Mouse (Mus musculus) gonadal fat pad, adult 2 months (tissue): Measurements from ENCODE around the gene Smad5. TPM values are rescaled to one million over a fixed set of nuclear protein-coding genes. Genes with fewer than 3 reads are reported as not detected.

Source experiments
- DNase-seq: peaks from one replicate; pipeline ENCODE4 v3.0.0-alpha.2; 2012; ENCODE audit warnings: low read depth
- polyA plus RNA-seq: library from polyadenylated mRNA; depleted of rRNA; stranded (reverse); fragments of >200 nt; gene quantifications from 2 replicates; pipeline ENCODE4 v1.2.3, GENCODE M21; 2012

Smad5 gene
- polyA plus RNA-seq, 1 experiment, result 25.8 TPM

DNA sequence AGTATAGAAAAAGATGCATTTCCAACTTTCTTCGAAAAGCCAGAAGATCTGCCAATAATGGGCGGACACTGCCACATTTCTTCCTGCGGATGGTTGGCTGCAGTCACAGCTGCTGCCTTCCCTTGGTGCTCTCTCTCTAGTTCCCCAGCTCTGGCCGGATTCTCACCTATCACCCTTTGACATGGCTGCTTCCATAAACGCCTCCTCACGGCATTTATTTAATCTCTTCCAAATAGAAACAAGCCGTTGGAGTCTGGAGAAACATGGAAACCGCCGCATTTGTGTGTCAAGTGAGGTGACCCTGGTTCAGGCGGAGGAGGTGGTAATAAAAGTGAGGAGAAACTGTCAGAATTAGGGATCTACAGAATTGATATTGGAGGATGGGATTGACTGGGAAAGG, 886 bp upstream of the Smad5 start:
- no peak for DNase-seq

DNA sequence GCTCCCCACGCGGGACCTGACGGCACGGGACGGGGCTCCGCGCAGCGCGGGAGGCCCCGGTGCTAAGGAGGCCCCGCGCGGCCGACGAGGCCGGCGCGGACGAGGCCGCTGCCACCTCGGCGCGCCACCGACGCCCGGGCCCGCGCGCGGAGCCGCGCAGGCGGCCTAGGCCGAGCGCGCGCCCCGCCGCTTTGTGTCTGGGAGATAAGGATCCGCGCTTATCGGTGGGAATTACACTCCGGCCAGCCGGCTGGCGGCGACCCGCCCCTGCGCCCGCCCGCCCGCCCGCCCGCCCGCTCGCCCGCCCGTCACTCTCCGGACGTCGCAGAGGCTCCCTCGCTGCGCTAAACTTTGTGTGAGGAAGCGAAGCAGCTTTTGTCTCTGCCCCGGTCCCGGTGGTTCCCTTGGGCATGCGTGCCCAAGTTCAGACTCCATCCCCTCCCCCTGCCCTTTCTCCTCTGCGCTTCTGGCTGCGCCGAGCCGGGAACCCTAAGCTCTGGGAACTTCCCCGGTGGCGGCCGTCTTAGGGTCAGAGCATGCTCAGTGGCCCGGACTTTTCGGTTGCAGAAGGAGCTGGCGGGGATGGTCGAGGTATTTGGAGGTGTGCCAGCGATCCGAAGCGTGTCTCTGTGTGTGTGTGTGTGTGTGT, 536 bp downstream of the Smad5 start:
- no peak for DNase-seq

DNA sequence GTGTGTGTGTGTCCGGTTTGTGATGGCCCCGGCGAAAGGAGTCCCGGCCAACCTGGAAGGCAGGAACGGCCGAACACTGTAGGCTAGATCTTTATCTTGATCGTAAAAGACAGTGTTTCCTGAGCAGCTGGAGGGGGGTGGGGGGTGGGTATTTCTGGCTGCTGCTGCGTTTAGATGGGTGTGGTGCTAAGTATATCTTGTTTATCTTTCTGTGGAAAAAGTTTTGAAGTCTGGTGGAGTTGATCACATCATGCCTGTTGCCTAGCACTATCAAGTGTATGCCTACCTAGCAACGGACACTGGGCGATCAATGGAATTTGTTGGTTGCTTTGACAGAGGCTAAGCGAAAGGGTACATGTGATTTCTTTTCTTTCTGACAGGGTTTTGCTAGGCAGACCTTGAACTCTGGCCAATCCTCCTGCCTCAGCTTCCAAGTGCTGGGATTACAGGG, 1.1 kb downstream of the Smad5 start:
- DNase-seq, result no peak

DNA sequence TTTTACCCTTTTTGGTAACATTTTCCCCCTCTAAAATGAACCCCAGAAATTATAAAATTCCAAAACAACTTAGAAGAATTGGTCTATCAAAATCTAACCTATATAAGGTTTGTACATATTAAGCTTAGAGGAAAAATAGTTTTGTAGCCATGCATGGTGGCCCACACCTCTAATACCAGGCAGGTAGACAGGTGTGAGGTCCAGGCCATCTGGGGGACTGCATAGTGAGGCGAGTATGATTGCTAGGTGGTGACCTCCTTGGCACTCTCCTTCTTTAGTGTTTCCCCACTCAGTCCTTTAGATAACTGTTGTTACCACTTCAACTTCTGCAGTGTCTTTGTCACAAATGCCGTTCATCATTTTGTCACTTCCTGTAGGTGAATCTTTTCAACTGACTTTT, 1.8 kb downstream of the Smad5 start:
- DNase-seq, result no peak

DNA sequence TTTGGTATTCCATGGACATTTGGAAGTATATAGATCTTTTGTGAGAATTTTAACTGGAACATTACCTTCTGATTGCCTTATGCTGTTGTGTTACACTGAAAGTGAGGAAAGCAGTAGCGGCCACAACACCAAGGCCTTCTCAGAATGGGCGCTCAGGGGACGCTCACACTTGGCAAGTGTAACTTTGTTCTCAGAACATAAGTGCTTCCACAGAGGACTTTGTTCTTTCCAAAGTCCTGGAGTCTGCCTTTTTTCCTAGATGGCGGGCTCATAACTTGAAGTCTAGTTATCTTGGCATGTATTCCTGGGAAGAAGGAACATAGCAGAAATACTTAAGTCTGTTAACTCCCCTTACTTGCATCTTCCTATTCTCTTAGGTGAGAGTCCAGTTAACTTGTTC, 4.3 kb downstream of the Smad5 start:
- no peak for DNase-seq

DNA sequence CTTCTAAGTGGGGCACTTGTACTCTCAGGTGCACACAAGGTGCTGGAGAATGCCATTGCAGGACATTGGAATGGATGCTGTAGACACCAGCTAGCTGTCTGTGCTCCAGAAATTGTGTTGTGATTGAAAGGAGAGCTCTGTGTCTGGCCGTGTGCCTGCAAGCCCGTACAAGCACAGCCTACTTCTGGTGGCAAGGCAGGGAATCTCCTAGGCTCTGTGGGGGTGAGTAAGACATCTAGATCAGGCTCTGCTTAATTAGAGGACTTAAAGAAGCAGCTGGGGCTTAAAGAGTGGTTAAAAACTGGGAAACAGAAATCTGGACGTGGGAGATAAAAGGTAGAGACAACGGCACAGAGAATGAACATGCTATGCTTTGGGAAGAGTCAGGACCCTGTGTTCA, 4.8 kb downstream of the Smad5 start:
- no peak for DNase-seq

DNA sequence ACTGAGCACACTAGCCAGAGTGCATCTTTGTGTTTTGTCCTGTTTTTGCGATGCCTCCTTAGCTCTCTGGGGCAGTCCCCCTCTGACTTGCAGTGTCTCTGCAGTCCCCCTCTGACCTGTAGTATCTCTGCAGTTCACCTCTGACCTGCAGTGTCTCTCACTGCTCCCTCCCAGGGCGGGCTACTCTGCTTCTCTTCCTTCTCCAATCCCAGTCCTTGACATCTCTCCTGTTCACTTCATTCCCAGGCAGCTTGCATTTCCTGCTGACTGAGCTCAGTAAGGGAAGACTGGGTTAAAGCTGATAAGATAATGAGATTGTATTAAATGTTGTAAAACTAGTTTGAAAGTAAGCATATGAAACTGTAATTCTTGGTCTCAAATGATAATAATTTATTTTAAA, 7.8 kb downstream of the Smad5 start:
- no peak for DNase-seq

DNA sequence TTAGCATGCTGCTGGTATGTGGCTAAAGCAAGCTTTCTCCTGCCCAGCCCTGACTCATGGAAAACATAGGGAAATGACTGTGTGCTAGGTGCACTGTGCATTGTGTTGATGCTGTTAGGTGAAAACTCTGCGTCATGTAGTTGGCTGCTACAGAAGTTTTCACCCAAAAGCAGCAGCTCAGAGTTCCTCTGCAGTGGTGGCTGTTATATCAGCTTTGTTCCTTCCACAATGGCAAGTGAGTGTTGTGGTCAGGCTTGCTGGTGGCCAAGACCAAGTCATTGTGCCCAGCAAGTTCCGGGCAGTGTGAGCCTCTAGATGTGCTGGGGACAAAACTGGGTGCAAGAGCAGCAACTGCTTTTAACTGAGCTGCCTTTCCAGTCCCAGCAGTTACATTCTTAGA, 9.4 kb downstream of the Smad5 start:
- DNase-seq, result no peak

DNA sequence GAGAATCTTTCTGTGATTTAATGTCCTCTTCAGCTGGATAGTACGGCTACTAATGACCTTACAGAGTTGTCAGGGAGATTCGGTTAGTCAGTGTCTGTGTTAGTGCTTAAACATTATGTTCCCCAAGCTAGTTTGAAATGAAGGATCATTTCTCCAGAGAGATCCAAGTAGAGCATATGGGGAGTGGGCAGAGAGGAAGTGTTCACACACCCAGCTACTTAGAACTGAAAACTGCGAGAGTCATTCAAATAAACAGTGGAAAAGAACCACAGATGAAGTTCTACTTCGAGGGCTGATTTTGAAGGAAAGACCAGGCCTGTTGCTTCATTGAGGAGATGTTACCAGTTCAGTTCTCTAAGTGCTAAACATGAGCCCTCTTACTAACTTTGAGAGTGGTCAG, 23.7 kb downstream of the Smad5 start:
- no peak for DNase-seq

DNA sequence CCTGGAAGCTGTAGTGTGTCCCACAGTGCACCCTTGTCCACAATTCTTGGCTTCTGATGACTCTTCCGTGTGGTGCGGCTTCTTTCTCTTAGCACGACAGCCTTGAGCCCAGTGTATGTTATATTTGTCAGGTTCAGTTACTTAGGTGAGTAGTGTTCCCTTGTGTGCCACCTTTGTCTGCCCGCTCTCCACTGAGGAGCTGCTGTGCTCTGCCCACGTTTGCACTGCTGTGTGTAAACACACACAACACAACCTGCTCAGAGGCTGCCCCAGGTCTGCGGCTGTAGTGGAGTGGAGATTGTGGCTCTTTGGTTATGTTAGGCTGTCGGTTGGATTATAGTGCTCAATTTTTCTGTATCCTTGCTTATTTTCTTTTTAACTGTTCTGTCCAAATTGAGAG, 26.2 kb downstream of the Smad5 start:
- no peak for DNase-seq

DNA sequence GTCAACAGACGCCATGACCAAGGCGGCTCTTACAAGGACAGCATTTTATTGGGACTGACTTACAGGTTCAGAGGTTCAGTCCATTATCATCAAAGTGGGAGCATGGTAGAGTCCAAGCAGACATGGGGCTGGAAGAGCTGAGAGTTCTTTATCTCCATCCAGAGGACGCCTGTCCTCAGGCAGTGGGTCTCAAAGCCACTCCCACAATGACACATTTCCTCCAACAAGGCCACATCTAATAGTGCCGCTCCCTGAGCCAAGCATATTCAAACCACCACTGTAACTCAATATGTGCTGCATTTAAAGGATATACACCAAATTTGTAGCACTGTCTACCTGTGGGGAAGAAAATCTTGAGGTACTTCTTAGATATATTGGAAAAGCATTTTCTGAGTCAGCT, 31.8 kb downstream of the Smad5 start:
- DNase-seq, result no peak

DNA sequence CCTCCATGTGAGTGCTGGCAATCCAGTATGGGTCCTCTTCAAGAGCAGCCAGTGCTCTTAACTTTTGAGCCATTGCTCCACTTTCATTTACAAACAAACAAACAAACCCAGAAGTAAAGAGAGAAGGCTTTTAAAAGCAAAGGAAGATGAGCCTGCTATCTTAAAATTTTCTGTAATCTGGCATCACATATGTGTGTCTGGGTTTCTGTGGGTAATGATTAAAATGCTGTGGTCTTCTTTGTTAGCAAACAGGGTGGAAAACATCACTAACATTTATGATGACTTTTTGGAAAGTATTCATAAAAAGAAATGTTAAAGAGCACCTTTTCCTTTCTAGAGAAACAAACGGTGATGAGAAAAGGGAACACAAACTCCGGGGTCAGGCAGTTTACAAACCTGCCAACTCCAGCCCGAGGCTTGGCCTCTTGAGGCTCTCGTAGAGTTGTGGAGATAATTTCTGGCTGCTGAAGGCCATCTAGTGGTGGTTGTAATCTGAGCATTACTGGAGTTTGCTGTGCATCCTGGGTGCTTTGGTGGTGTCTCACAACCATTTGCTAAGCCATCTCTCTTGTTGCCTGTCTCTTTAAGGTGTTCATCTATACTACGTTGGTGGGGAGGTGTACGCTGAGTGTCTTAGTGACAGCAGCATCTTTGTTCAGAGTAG, 32.5 kb downstream of the Smad5 start:
- no peak for DNase-seq

DNA sequence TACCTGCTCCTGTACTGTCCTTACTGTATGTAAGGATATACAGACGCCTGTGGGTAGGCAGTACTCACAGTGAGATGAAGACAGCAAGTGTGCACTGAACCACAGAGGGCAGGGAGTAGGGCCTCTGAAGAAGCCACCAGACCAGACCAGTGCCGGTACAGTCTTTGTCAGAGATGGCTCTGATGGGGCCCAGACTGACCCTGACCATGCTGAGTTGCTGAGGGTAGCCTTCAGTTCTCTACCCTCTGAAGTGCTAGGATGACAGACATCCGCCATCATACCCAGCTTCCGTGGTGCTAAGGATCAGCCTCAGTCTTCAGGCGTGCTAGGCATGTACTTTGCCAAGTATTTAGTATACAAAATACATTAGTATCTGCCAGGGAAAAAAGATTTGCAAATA, 36.7 kb downstream of the Smad5 start:
- DNase-seq, result no peak

DNA sequence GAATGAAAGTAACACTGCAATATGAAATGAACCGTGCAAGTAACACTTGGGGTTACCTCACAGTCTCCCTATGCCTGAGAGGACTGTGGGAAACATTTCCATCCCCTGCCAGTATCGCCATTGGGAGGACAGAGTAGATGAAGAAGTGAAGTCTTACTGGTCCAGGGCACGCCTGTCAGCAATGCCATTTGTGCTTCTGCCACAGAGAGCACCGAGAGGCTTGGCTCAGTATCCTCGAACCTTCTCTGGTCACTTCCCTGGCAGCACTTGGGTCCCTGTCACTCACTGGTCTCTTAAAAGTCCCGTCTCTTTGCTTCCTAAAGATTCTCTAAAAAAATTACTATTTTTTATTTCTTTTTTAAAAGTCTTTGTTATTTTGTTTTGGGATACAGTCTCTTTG, 37.7 kb downstream of the Smad5 start:
- DNase-seq, result no peak

DNA sequence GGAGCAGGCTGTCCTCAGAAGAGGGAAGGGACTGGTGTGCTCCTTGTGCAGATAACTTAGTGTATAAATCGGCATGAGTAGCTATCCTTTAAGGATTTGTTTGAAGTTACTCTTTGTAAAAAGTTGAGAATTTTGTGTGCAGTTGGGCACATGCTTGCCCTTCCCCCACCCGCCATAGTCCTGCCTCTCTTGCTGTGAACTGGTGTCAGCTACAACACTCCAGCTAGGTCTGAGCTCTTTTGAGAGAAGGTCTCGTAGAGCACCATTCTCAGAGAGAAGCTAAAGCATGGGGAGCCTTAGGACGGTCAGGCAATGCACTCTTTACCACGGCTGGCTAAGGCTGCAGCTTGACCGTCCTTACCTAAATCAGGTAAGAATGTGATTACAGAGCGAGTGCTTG, 38.9 kb downstream of the Smad5 start:
- no peak for DNase-seq

DNA sequence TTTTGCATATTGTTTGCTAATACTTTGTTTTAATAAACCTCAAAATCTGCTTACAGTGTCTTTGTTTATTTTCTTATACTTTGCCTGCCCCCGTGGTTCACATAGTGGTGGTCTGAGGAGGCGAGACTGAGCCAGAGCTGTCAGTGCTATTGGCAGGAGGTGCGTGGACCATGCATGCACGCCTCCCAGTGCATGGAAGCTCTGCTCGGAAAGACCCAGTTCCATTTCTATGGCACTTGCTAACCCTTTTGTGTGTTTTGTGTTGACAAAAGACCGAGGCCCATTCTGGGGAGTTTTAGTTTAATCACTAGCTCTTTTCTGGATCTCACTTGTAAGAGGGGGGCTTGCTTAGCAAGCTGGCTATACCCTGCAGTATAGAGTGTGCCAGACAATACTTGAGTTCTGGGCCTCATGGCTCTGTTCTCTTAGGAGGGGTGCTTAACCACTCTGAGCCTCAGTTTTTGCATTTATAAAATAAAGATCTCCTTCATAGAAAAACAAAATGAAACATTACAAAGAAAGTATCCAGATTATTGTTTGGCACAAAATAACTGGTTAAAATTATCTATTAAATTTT, 39.6 kb downstream of the Smad5 start:
- DNase-seq, result no peak

DNA sequence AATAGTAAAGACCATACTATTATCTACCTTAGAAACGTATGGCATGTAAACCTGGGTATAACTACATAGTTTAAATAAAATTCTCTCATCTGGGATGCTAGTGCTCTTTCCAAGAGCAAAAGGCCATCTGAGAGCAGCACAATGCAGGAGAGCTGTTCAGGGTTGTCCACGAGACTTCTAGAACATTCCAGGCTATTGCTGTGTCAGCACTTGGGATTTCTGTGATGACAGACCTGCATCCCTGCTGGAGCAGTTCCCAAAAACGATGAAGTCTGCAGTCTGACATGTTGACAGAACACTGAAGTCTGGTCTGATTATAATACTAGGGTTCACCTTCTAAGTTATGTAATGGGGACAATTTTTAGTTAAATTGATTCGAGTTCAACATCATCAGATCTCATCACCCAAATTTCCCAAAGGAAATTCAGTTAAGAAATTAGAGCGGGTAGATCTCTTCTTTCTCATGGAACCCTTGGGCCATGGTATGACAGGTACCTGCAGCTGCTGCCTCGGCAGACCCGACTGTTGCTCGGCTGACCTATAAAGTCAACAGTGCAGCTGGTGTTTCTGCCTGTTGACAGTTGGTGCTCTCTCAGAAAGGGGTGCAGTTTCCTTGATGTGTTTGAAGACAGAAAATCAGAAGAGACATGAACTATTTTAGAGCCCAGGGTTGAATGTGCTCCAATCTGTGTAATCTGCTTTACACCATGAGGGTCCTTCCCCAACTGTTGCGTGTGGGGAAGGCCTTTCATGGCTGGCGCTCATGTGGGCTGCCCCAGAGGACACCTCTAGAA, 44.1 kb downstream of the Smad5 start:
- DNase-seq, result no peak

DNA sequence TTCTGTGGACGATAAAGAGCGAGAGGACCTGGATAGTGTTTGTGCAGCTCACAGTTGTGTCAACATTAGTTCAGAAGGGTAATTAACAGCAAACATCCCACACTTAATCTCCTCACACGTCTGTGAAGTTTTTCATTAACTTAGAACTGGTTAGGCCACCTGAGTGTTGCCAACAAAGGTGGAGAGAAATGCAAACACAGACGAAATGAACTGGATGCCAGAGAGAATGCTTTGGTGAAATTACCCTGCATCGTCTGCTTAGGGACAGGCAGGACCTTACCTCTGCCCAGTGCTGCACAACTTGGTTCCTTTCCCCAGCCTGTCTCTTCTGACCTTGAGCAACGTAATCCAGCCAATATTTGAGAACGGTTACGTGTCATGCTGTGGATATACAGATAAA, 44.7 kb downstream of the Smad5 start:
- peak; percentile 38 for DNase-seq

DNA sequence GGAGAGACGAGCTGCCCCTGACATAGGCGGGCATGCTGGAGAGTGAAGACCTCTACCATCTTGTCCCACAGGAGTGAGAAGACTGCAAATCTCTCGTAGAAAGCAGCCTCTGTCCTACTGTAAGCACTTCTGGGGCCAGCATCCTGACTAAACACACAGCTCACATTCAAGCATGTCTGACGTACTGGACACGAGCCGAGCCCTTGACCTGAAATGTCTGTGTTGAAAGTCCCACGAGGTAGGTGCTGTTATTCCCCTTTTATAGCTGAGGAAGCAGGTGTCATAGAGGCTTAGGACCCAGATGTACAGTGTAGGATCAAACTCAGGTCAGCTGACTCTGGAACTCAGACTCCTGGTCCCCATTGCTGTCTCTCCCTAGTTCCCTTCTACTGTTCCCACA, 46.6 kb downstream of the Smad5 start:
- DNase-seq, result no peak

DNA sequence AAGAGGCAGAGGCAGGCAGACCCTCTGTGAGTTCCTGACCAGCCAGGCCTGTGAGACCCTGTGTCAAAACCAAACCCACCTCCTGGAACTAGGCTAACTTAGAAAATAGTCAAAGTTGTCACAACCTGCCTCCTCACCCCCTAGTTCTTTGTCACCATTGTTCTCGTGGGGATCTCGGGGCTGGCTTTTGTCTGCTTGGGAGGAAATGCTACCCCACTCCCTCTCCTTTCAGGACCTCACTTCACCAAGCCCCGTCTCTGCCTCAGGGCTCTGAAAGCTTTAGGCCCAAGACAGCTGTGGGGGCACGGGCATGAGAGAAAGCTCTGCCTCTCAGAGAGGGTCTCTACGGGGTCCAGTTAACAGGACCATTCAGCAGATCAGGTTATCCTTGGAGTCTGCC, 49.0 kb downstream of the Smad5 start:
- DNase-seq, result no peak

DNA sequence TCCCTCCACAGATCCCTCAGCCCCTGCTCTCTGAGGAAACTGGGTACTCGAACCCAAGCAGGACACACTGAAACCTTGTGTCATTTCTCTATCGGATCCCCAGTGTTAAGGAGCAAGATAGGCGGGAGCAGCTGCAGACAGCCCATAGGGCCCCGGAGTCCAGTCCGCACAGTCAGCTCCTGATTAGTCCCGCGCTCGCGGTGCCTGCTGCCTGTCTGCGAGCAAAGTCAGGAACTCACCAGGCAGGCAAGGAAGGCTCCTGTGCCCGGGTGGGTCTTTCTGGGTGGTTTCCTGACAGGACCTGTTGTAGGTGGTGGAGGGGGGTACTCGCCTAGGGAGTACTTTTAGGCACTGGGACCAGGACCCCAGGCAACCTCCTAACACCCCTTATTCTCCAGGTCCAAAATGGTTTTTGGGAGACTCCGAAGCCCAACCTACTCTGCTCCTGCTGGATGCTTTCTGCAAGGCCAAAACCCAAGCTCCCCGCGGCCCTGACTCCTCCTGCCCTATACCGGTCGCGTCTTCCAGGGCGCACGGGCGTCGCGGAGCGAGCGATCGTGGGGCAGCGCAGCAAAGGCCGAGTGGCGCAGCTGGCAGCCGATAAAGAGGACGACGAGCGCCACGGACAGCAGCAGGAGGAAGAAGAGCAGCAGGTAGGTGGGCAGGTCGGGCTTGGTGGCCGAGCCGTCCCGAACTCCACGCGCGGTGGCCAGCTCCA, 49.8 kb downstream of the Smad5 start:
- no peak for DNase-seq
